Mouse (Mus musculus): Measurements from ENCODE around the gene Jam3.

The Jam3 gene
- long read RNA-seq, experiment 1, transcript Jam3-201 (9 exons, 1,942 nt), result major isoform, 33 of 38 reads
- long read RNA-seq, experiment 1, partial matches to known transcripts, result 1 of 38 reads
- long read RNA-seq, experiment 1, other reads (novel, unspliced or antisense), result 2 of 38 reads
- long read RNA-seq, experiment 2, transcript Jam3-201 (9 exons, 1,942 nt), result major isoform, 52 of 61 reads
- long read RNA-seq, experiment 2, partial matches to known transcripts, result 3 of 61 reads
- long read RNA-seq, experiment 2, other reads (novel, unspliced or antisense), result 3 of 61 reads

DNA sequence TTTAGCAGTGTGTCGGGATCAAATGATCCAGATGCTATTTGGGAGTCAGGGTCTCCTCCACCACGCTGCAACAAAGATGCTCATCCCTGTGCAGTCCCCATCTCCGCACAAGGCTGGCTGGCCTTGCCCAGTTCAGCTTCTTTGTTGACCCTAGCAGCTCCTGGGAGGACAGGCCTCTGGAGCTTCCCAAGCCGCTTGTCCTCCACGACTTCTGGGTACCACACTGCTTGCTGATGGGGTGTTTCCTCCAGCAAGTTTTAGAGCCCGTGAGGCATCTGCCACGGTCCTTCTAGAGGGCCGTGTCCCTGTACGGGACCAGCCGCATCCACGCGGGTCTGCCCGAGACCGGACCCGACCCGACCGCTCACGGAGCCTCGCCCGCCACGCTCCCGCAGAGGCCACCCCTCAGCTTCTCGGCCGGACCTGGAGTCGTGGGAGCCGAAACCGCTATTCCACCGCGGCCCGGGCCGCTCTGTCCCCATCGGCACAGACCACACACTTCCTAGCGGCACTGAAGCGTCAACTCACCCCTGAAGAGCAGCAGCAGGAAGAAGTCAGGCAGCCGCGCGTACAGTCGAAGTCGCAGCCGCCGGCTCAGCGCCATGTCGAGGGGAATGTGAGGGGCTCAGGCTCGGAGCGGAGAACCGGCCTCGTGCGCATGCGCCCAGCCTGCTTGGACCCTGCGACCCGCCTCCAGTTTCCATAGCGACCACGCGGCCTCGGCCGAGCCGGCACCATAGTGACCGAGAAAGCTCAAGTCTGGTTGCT is at the start of gene Jam3:
TSS of gene Jam3 (minus strand) at position 659 of the 768 bp plus-strand sequence.
- intact Hi-C loops (cut with DNase I), result no loop called here

DNA sequence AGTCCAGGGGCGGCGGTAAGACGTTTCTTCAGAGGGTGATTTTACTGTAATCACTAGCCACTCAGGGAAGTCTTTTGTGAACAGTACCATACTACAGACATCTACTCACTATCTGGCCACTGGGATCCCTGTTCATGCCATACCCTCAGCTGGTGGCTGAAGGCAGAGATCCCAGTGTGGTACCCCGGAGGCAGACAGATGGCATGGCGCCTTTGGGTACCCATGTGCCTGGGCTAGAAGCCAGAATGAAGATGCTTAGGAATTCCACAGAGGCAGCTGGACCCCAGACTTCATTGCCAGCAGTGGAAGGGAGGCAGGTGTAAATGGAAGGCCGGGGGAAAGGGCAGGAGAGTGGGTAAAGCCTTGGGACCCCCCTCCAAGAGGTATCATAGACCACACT is 49.0 kb upstream of the Jam3 start:
- intact Hi-C loops (cut with DNase I), result no loop called here

DNA sequence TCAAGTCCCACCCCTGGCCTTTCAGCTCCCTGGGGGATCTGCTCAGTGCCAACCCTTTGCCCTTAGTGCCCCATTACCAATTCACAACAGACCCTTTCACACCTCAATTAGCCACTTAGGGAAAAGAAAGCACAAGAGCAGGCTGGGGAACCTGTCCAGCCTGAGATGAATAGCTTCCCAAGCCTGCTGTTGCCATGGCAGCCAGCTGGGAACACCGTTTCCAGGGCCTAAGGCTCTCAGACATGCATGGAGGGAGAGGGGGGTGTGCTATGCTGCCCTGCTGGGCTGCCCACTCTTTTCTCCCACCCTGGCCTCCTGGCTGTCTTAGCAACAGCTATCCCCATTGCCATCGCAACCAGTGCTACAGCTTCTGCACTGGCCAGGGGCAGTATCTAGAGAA is 47.9 kb upstream of the Jam3 start:
- intact Hi-C loops (cut with DNase I), result no loop called here

DNA sequence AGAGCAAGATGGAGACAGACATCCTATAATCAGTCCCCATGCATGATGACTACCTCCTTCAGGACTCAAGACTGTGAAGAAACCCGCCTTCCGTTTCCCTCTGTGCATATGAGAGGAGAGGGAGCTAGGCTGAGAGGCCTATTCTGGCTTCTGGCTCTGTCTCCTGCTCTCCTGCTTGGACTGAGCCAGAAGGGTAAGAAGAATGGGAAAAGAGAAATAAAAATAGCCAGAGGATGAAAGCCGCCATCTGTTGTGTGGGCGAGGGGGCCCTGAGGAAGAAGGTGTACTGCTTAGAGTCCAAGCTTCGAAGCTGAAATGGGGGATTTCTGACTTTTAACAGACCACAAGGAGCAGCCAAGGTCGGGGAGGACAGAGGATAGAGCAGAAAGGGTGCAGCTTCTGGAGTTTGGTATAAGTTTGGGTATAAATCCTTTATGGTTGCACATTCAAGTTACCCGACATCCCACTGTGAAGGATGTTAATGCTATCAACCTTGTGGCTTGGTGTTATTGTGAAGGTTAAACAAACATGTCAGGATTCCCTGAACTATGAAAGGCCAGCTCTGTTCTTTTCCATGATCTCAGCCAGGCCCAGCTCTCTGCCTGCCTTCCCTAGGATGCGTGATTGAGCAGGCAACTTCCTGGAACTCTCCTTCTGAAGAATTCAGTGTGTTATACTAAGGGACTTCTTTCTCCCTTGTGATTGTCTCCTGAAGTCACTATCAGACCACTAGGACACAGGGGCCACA is 46.4 kb upstream of the Jam3 start:
- intact Hi-C loops (cut with DNase I), result no loop called here

DNA sequence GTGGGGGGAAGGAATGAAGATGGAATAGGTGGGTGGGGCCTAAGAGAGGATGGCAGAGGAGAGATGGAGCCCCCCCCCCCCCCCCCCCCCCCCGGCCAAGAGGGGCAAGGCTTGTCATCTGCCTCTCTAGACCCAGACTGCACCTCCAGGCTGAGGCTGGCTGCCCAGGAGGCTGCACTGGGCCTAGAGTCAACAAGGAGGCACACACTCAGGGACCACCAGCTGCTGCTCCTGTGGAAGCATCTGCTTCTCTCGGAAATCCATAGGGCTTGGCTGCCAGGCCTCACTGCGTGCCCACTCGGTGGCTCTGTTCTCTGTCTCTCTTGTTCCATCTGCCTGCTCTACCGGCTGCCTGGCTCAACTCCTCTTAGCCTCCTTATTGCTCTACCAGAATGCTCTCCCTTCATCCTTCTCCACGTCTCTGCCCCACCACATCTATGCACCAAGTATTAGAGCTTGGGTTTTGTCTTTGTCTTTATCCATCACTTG is 38.4 kb upstream of the Jam3 start:
- intact Hi-C loops (cut with DNase I), result no loop called here

DNA sequence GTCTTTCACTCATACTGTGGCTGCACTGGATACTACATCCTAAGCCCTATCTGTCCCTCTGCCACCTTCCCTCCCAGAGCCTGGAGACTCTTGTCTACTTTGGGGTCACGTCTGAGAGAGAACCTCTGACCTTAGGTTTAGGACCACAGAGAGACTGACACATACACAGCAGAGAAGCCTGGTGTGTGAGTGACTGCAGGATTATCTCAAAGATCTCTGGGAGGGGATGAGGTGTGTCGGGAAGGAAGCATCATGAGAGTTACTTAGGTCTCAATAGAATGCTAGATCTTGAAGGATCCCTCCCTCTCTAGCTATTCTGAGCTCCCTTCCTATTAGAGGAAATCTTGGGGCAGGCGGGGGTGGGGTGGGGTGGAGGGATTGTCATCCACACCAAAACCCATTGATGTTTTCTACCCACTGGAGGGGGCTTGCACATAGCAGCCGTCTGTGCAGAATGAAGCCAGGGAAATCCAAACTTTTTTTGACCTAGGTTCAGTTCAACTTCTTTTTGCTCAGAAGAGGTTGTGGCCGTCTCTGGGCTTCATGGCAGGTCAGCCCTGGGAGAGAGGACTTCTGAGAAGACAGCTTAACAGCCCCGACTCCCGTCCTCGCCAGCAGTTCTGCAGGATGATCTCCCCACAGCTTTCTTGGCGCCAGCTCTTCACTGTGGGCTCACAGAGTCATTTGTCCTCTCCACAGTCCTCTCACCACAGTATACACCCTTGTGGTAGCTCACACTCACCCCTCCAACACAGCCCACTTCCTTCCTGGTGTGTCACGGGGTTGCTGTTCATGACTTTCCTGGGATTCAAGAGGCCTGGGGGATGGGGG is 37.8 kb upstream of the Jam3 start:
- intact Hi-C loops (cut with DNase I), result no loop called here

DNA sequence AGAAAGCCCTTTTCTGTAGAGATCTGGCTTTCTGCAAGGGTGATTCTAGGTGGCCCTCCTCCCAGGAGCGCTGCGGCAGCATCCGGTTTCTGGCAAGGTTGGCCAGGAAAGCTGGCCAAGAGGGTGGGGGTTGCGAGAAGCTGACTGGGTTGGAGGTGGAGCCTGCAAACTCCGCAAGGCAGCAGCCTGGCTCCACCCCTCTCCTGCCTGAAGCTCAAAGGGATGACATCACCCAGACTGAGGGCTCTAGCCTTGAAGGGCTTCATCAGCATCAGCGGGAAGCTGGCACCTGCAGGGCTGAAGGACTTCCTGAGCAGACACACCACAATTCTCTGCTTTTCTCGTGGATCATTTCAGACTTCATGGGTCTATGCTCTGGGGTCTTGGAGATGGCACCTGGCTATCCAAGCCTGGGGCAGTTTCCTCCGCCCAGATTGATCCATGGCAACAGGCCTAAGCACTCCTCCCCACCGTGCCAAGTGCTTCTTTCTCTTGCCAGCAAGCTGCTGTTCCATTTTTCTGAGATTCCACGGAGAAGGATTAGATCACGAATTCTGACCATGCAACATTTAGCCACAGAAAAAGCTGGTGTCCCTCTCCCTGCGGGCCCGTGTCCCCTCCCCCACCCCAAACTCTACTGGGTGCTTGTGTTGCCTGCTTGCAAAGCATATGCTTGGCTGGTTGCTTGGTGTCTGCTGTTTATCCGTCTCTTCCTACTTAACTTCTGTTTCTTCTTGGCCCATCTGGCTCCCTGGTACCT is 37.0 kb upstream of the Jam3 start:
- intact Hi-C loops (cut with DNase I), result no loop called here

DNA sequence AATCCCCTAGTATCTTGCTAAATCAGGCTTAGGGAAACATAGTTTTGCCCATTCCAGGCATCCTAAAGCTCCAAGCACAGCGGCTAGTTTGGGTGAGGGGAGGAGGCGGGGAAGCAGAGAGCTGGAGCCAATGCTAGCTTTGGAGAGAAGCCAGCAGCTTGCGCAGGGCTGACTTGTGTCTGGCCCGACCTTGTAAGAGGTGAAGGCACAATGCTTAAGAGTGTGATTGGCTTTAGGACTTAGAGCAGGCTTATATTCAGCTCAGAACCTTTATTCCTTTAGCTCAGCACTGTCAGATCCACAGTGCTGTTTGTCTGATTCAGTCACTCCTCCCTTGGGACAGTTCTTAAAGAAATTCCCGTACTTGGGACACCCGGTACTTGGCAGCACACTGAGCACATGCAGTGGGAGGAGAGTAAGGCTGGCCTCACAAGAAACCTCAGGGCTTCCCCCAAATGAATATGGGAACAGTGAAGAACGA is 36.3 kb upstream of the Jam3 start:
- intact Hi-C loops (cut with DNase I), result no loop called here

DNA sequence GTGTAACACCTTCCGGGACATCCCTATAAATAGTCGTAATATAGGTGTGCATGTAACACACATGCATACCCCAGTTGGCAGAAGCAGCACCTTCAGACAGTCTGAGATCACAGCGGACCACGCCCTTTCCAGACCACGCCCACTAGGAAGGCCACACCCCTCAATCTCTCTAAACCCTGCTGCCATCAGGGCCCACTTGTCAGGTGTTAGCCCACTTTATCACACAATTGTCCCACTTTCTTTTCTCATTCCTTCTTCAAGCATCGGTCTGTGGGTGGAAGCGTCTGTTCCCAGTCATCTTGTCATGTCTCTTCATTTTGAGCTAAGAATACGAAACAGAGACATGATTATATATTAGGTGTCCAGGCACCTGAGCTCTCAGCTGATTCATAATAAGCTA is 35.2 kb upstream of the Jam3 start:
- intact Hi-C loops (cut with DNase I), result no loop called here

DNA sequence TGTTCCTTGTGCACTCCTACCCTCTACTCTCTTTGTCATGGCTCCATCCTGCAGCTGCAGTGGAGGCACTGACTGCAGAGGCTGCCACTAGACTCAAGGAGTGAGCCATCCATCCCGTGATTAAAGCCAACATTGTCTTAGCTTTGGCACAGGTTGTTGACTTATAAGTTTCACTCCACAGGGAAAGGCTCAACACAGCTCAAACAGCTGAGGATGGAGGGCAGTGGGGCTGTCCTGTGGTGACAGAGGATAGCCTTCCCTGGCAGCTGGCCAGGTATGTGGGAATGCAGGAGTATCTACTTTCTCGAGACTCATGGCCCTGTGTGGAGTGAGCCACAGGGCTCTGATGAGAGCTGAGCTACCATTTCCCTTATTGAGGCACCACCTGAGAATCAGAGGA is 34.1 kb upstream of the Jam3 start:
- intact Hi-C loops (cut with DNase I), result no loop called here

DNA sequence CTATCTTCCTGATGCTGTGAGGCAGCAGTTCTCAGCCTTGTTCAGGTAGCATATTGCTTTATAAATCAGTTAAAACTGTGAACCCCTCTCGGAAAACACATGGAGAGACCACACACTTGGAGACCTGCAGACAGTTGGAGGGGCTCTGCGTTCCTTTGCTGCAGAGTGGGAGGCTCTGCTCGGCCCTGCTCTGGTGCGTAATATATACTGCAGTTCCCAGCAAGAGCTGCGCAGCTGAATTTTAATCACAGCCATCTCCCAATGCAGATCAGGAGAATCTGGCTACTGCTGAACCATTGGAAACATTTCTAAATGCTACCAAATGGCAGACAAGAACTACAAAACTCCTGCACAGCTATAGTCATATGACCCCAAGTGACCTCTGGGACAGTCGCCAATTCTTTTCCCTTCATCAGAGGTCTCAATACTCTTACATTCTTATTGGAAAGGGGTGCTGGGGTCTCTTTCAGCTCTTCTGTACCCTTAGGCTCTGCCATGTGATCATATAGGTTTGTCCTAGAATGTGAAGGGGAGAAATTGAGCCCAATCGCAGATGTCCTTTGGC is 33.5 kb upstream of the Jam3 start:
- intact Hi-C loops (cut with DNase I), result no loop called here

DNA sequence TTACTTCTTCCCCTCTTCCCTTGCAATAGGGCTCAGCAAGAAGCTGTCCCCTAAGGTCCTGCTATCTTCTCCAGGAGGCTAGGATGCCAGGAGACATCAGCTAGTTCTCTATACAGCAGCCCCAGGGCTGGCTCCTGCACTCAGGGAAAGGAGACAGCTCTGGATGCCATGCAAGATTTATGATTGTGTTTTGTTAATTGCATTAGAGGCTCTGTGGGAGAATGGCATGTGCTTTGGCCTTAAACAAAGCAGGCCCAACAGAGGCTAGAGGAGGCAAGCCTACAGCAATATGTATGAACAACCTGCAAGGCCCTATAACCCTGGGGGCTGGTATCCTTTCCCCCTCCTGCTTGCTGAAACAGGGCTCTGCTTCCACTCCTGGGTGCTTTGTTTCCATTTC is 30.6 kb upstream of the Jam3 start:
- intact Hi-C loops (cut with DNase I), result no loop called here

DNA sequence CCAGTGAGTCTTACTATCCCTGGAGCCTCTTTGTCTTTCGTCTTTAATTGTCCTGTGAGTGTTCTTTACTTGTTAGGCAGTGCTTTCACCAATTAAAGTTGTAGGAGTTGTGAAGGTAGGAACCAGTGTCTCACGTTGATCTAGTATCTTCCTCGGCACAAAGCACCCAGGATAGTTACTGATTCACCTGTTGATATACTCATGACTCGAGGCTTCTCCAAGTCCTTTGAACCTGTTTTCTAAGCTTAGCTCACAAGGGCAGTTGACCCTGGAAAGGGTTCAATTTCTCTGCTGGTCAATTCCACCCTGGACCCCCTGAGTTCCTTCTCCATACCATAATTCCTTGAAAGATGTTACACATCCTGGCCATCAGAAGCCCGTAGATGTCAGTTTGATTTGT is 26.9 kb upstream of the Jam3 start:
- intact Hi-C loops (cut with DNase I), result loop anchor here (5.0 kb wide), 1 partner anchor 105 kb away; no protein-coding TSS in a partner anchor

DNA sequence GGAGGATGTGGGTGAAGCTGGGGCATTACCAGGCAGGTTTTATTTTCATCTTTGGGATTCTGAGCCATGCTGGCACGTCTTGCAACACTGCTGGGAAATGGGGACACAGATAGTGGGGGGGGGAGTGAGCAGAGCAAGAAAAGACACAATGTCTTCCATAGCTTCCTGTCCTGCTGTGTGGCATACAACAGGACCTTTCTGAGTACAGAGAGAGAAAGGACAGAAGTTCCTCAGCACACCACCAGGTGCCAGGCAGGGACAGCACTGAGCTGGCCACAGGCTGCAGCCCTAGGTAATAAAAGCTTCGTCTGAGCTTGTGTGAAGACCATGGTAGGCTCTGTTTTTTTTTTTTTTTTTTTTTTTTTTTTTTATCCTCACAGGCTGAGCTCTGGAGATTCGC is 25.3 kb upstream of the Jam3 start:
- intact Hi-C loops (cut with DNase I), result loop anchor here (2.0 to 5.0 kb wide), 2 partner anchors 107 to 146 kb away; no protein-coding TSS in a partner anchor

DNA sequence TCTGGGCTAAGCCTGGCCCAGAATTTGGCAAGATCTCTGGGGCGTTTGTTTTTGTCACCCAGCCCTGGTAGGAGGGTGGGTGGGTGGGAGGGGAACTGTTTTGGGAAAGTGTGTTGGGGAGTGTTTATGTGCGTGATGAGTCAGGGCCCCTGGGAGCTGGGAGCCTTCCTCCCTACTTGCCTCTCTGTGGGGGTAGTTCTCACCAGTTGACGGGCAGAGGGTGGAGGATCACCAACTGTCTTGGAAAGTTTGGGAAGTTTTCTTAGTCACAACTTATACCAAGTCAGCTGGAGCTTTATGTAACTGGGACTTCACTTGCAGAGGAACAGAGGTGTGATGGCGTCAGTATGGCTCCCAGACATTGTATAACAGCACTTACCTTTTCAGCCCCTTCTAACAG is 23.7 kb upstream of the Jam3 start:
- intact Hi-C loops (cut with DNase I), result loop anchor here (5.0 kb wide), 1 partner anchor 72 kb away; no protein-coding TSS in a partner anchor

DNA sequence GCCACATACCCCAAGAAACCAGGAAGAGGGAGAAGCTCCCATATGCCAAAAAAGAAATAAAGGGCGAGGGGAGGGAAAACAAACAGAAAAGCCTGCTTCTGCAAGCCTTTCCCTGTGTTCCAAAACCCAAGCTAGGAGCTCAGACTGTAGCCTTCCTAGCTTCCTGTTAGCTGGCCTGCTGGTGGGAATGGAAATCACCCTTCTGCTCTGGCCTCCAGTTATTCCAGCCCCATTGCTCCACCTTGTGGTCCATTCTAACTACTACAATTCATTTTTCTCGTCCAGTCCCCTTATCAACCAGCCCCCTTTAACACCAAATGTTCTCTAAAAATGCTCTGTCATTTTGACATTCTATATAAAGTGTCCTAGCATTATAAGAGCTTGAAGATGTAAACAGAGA is 20.9 kb upstream of the Jam3 start:
- intact Hi-C loops (cut with DNase I), result loop anchor here (2.0 to 5.0 kb wide), 2 partner anchors 41 to 69 kb away; no protein-coding TSS in a partner anchor

DNA sequence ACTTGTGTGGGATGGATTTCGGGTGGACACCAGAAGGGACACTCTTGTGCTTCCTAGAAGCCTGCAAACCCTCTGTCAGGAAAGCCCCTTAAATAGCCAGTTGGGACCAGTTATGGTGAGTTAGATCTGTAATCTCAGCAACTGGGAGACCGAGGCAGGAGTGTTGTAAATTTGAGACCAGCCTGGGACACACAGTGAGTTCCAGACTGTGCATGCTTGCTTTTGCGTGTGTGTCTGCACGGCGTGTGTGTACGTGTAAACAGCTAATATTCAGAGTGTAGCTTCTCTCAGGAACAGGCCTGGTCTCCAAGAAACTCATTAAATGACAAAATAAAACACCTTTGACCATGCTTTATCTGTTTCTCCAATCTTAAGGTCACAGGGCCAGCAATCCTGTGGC is 20.5 kb upstream of the Jam3 start:
- intact Hi-C loops (cut with DNase I), result loop anchor here (2.0 to 5.0 kb wide), 2 partner anchors 41 to 68 kb away; no protein-coding TSS in a partner anchor

DNA sequence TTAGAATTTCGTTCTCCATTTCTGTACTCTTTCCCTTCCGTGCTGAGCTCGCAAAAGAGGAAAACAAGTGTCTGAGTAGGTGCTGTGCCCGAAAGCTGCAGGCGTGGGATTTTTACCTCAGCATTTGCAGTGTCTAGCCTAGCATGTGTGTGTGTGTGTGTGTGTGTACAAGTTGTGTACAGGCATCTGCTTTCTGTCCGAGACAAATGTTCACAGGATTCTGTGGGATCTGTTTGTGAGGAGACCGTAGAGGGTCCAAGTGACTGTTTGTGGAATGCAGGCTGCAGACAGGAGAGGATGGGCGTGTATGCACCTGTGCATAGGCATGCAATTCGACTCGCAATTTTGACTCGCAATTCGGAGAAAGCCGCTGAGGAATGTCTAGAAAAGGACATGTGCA is 20.0 kb upstream of the Jam3 start:
- intact Hi-C loops (cut with DNase I), result loop anchor here (5.0 kb wide), 1 partner anchor 68 kb away; no protein-coding TSS in a partner anchor

DNA sequence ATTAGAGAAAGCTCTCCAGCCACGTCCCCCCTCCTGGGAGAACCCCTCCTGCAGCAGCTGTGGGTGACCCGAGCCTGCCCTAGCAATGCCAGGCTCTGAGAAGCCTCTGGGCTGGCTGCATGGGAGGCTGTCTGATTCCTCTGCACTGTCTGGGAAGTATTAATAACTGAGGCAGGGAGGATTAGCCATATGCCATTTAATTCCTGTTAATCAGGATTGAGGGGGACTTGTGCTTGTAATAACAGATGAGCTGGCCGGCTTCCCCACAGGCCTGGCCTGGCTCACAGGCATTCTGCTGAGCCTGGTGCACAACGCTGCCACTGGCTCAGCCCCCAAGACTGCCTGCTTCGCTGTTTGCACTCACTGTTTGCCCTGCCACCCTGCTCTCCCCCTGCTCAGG is 18.9 kb upstream of the Jam3 start:
- intact Hi-C loops (cut with DNase I), result no loop called here

DNA sequence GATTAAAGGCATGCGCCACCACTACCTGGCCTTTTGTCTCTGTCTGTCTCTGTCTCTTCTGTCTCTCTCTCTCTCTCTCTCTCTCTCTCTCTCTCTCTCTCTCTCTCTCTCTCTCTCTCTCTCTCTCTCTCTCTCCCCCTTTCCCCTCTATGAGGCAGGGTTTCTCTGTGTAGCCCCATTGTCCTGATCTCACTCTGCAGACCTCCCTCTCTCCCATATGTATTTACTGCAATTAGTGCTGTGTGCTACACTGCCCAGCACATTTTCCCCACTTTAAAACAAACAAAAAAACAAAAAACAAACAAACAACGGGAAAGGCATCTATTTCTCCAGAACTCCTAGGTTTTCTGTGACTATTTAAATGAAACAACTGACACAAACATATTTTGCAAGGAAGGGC is 18.4 kb upstream of the Jam3 start:
- intact Hi-C loops (cut with DNase I), result no loop called here
